In genomic region chr9:63421096-63421736, GRCm38 (mm10) we compare ENCODE assay signal across 14 mouse cellular contexts. TPM values are rescaled to one million over a fixed set of nuclear protein-coding genes. Genes with fewer than 3 reads are reported as not detected.
DNase-seq lines count a peak whose midpoint lies in the region; ATAC-seq and TF ChIP-seq lines count a peak whose summit lies in the region.
"Had no signal": no experiment of that assay in that cellular context is flagged by ENCODE, and none has a peak within 500 bp of the region (broad histone marks: within the 10 kb centered on the region; RNA-seq: fewer than 3 reads in every experiment).

No protein-coding gene starts in this region.

- H3K4me3 ChIP-seq in hindbrain, embryonic 14.5 days (replicated peaks; ENCODE audit: low read length) = no peak overlapping the region
- H3K4me3 ChIP-seq in hindbrain, embryonic 12.5 days = no peak overlapping the region
- H3K4me3 ChIP-seq in liver, adult 2 months (ENCODE audit: insufficient read depth, low read depth, low read length) = no peak overlapping the region
- H3K4me3 ChIP-seq in liver, embryonic 12.5 days = no peak overlapping the region
- H3K4me3 ChIP-seq: intestine, embryonic 15.5 days; neural tube, embryonic 13.5 days had no signal

- no peaks in the 10 kb centered on the region for H3K27me3 ChIP-seq in hindbrain, embryonic 14.5 days (ENCODE audit: control insufficient read depth, insufficient read depth, low read length)
- H3K27me3 ChIP-seq in hindbrain, embryonic 12.5 days = no peaks in the 10 kb centered on the region
- H3K27me3 ChIP-seq in liver, adult 2 months (ENCODE audit: control insufficient read depth, insufficient read depth, low read length) = no peaks in the 10 kb centered on the region
- no peaks in the 10 kb centered on the region for H3K27me3 ChIP-seq in liver, embryonic 12.5 days (replicated peaks)
- H3K27me3 ChIP-seq: intestine, embryonic 15.5 days; neural tube, embryonic 13.5 days had no signal

- DNase-seq in cerebellum, adult 18-20 months = peak; percentile 5 to 9
- DNase-seq in cerebellum, adult 11-12 months = no peak
- DNase-seq in hindbrain, embryonic 14.5 days (ENCODE audit: low spot score) = peak; percentile 47
- DNase-seq in liver, adult 2 months (ENCODE audit: extremely low read depth, low read depth, low spot score) = peak; percentile 62
- peak; percentile 31 for DNase-seq in forelimb bud, embryonic 11.5 days (ENCODE audit: low read depth, low spot score)
- no peak for DNase-seq in retina, postnatal 1 day
- DNase-seq: adrenal gland, adult 2 months; gastrocnemius, postnatal 36 days; layer of hippocampus, postnatal 36 days; lung, adult 18-20 months had no signal

- no peaks in the 10 kb centered on the region for H3K9me3 ChIP-seq in hindbrain, embryonic 14.5 days (ENCODE audit: control insufficient read depth, low read length)
- no peaks in the 10 kb centered on the region for H3K9me3 ChIP-seq in hindbrain, embryonic 12.5 days (replicated peaks)
- no peaks in the 10 kb centered on the region for H3K9me3 ChIP-seq in liver, embryonic 12.5 days (replicated peaks)
- H3K9me3 ChIP-seq: intestine, embryonic 15.5 days; neural tube, embryonic 13.5 days had no signal

- 73% methylated on average over 9 of the region's 9 CpGs for WGBS in hindbrain, embryonic 14.5 days
- 70% methylated on average over 9 of the region's 9 CpGs for WGBS in hindbrain, embryonic 12.5 days
- WGBS in liver, adult 2 months = 45% methylated on average over 9 of the region's 9 CpGs
- WGBS in liver, embryonic 12.5 days (ENCODE audit: insufficient replicate concordance) = 64% methylated on average over 9 of the region's 9 CpGs

- H3K36me3 ChIP-seq in hindbrain, embryonic 14.5 days (replicated peaks; ENCODE audit: control insufficient read depth, insufficient read depth) = no peaks in the 10 kb centered on the region
- no peaks in the 10 kb centered on the region for H3K36me3 ChIP-seq in hindbrain, embryonic 12.5 days
- H3K36me3 ChIP-seq in liver, adult 2 months (ENCODE audit: control insufficient read depth, insufficient read depth, low read length) = no peaks in the 10 kb centered on the region
- no peaks in the 10 kb centered on the region for H3K36me3 ChIP-seq in liver, embryonic 12.5 days
- H3K36me3 ChIP-seq: intestine, embryonic 15.5 days; neural tube, embryonic 13.5 days had no signal

- no peak for TF ChIP-seq CTCF in liver, adult 2 months (IDR thresholded peaks at IDR 0.05; ENCODE audit: low read depth, low read length)

- H3K79me2 ChIP-seq in liver, adult 2 months (ENCODE audit: control insufficient read depth, insufficient read depth, low read length) = no peaks in the 10 kb centered on the region

- no peak for TF ChIP-seq POLR2A in liver, adult 2 months (IDR thresholded peaks at IDR 0.05; ENCODE audit: extremely low read depth, insufficient read depth, low read length)

- no peak overlapping the region for H3K4me2 ChIP-seq in hindbrain, embryonic 14.5 days (replicated peaks)
- H3K4me2 ChIP-seq in hindbrain, embryonic 12.5 days (replicated peaks) = no peak overlapping the region
- H3K4me2 ChIP-seq in liver, embryonic 12.5 days = no peak overlapping the region
- H3K4me2 ChIP-seq: intestine, embryonic 15.5 days; neural tube, embryonic 13.5 days had no signal

- no peak overlapping the region for H3K9ac ChIP-seq in hindbrain, embryonic 14.5 days
- H3K9ac ChIP-seq in hindbrain, embryonic 12.5 days = no peak overlapping the region
- no peak overlapping the region for H3K9ac ChIP-seq in liver, adult 2 months (ENCODE audit: low read depth, low read length)
- H3K9ac ChIP-seq in liver, embryonic 12.5 days = no peak overlapping the region
- H3K9ac ChIP-seq: intestine, embryonic 15.5 days; neural tube, embryonic 13.5 days had no signal

- no peak for ATAC-seq in hindbrain, embryonic 14.5 days (ENCODE audit: low FRiP score)
- no peak for ATAC-seq in hindbrain, embryonic 12.5 days (ENCODE audit: low FRiP score)
- no peak for ATAC-seq in liver, embryonic 12.5 days
- ATAC-seq: intestine, embryonic 15.5 days had no signal

- no peak overlapping the region for H3K27ac ChIP-seq in hindbrain, embryonic 14.5 days
- H3K27ac ChIP-seq in hindbrain, embryonic 12.5 days = no peak overlapping the region
- H3K27ac ChIP-seq in liver, adult 2 months (replicated peaks; ENCODE audit: insufficient read depth, low read depth, low read length) = no peak overlapping the region
- H3K27ac ChIP-seq in liver, embryonic 12.5 days = no peak overlapping the region
- H3K27ac ChIP-seq: intestine, embryonic 15.5 days; neural tube, embryonic 13.5 days had no signal

- H3K4me1 ChIP-seq in hindbrain, embryonic 14.5 days (replicated peaks; ENCODE audit: control insufficient read depth, insufficient read depth, low read length) = no peaks in the 10 kb centered on the region
- H3K4me1 ChIP-seq in hindbrain, embryonic 12.5 days = no peaks in the 10 kb centered on the region; the same call in 1 of the 2 replicates
- H3K4me1 ChIP-seq in liver, adult 2 months (ENCODE audit: control insufficient read depth, insufficient read depth, low read length) = no peaks in the 10 kb centered on the region
- no peaks in the 10 kb centered on the region for H3K4me1 ChIP-seq in liver, embryonic 12.5 days
- H3K4me1 ChIP-seq: intestine, embryonic 15.5 days had no signal

RNA-seq across cellular contexts. Expression of gene 2300009A05Rik, which starts 22.2 kb away (rescaled TPM):
- polyA plus RNA-seq in hindbrain, embryonic 14.5 days (2014; fragmentation: Nextera tagmentation; extraction: Ambion mirVana) = 74.3 and 78.7 TPM in 2 replicates
- 45.3 and 53.1 TPM in 2 replicates for polyA plus RNA-seq in hindbrain, embryonic 12.5 days (2016; fragmentation: Nextera tagmentation; extraction: Ambion mirVana)
- total RNA-seq in liver, adult 2 months (2014; rRNA removed) = 24.0 and 35.6 TPM in 2 replicates
- polyA plus RNA-seq in liver, adult 2 months (2012; rRNA removed) = 70.9 and 86.4 TPM in 2 replicates
- 33.9 and 34.3 TPM in 2 replicates for polyA plus RNA-seq in liver, embryonic 12.5 days (2016; fragmentation: Nextera tagmentation; extraction: Ambion mirVana)

RNA-seq across cellular contexts. Expression of gene Map2k5, which starts 43.5 kb away (rescaled TPM):
- 35.9 and 36.1 TPM in 2 replicates for polyA plus RNA-seq in hindbrain, embryonic 14.5 days (2014; fragmentation: Nextera tagmentation; extraction: Ambion mirVana)
- polyA plus RNA-seq in hindbrain, embryonic 12.5 days (2016; fragmentation: Nextera tagmentation; extraction: Ambion mirVana) = 42.0 and 43.0 TPM in 2 replicates
- total RNA-seq in liver, adult 2 months (2014; rRNA removed) = 13.3 and 14.6 TPM in 2 replicates
- 32.2 and 36.4 TPM in 2 replicates for polyA plus RNA-seq in liver, adult 2 months (2012; rRNA removed)
- polyA plus RNA-seq in liver, embryonic 12.5 days (2016; fragmentation: Nextera tagmentation; extraction: Ambion mirVana) = 15.7 and 16.7 TPM in 2 replicates

Comparison
In these comparisons a context has a peak if more than half of its experiments do, and no peak if none do; other contexts are left out.
1. DNase-seq: peak in cerebellum, adult 18-20 months (2 of 2), hindbrain, embryonic 14.5 days (single experiment), liver, adult 2 months (single experiment) and forelimb bud, embryonic 11.5 days (single experiment); none in cerebellum, adult 11-12 months (single experiment) and retina, postnatal 1 day (single experiment).